Mouse (Mus musculus): Measurements from ENCODE around the gene Pdlim5.
"Not testable (repeated sequence)": the region's sequence is repeated elsewhere in the genome, so short reads cannot be mapped to it uniquely, and the experiment has no call there.

Pdlim5 gene

GRCm38 (mm10) chr3:142395520-142396193 lies at the start of gene Pdlim5:
Gene Pdlim5 (minus strand): TSS chr3:142395696.
- DNase-seq (ENCODE audit: extremely low read depth, low read depth): peak; percentile 65

GRCm38 (mm10) chr3:142443710-142444043 lies 48.2 kb upstream of the Pdlim5 start:
- DNase-seq (ENCODE audit: extremely low read depth, low read depth): no peak

GRCm38 (mm10) chr3:142443006-142443709 lies 47.7 kb upstream of the Pdlim5 start:
- DNase-seq (ENCODE audit: extremely low read depth, low read depth): peak; percentile 86

GRCm38 (mm10) chr3:142442161-142442560 lies 46.7 kb upstream of the Pdlim5 start:
- DNase-seq (ENCODE audit: extremely low read depth, low read depth): no peak

GRCm38 (mm10) chr3:142441142-142441541 lies 45.6 kb upstream of the Pdlim5 start:
- DNase-seq (ENCODE audit: extremely low read depth, low read depth): no peak

GRCm38 (mm10) chr3:142440191-142440590 lies 44.7 kb upstream of the Pdlim5 start:
- no peak for DNase-seq (ENCODE audit: extremely low read depth, low read depth)

- DNase-seq (ENCODE audit: extremely low read depth, low read depth): no peak
Measured at GRCm38 (mm10) chr3:142439591-142440093, 44.1 kb upstream of the Pdlim5 start.

GRCm38 (mm10) chr3:142438630-142439029 lies 43.1 kb upstream of the Pdlim5 start:
- DNase-seq (ENCODE audit: extremely low read depth, low read depth): not testable (repeated sequence)

- no peak for DNase-seq (ENCODE audit: extremely low read depth, low read depth)
Measured at GRCm38 (mm10) chr3:142436824-142437223, 41.3 kb upstream of the Pdlim5 start.

- DNase-seq (ENCODE audit: extremely low read depth, low read depth): no peak
Measured at GRCm38 (mm10) chr3:142436212-142436611, 40.7 kb upstream of the Pdlim5 start.

- DNase-seq (ENCODE audit: extremely low read depth, low read depth): no peak
Measured at GRCm38 (mm10) chr3:142434786-142435168, 39.3 kb upstream of the Pdlim5 start.

GRCm38 (mm10) chr3:142434127-142434785 lies 38.8 kb upstream of the Pdlim5 start:
- no peak for DNase-seq (ENCODE audit: extremely low read depth, low read depth)

GRCm38 (mm10) chr3:142431481-142431880 lies 36.0 kb upstream of the Pdlim5 start:
- DNase-seq (ENCODE audit: extremely low read depth, low read depth): no peak

GRCm38 (mm10) chr3:142430048-142430447 lies 34.6 kb upstream of the Pdlim5 start:
- DNase-seq (ENCODE audit: extremely low read depth, low read depth): peak; percentile 2

- DNase-seq (ENCODE audit: extremely low read depth, low read depth): no peak
Measured at GRCm38 (mm10) chr3:142426806-142427205, 31.3 kb upstream of the Pdlim5 start.

- DNase-seq (ENCODE audit: extremely low read depth, low read depth): no peak
Measured at GRCm38 (mm10) chr3:142424134-142424533, 28.6 kb upstream of the Pdlim5 start.

- DNase-seq (ENCODE audit: extremely low read depth, low read depth): no peak
Measured at GRCm38 (mm10) chr3:142423501-142423917, 28.0 kb upstream of the Pdlim5 start.

GRCm38 (mm10) chr3:142422229-142422628 lies 26.7 kb upstream of the Pdlim5 start:
- no peak for DNase-seq (ENCODE audit: extremely low read depth, low read depth)

GRCm38 (mm10) chr3:142421470-142421869 lies 26.0 kb upstream of the Pdlim5 start:
- no peak for DNase-seq (ENCODE audit: extremely low read depth, low read depth)

- no peak for DNase-seq (ENCODE audit: extremely low read depth, low read depth)
Measured at GRCm38 (mm10) chr3:142417996-142418395, 22.5 kb upstream of the Pdlim5 start.

- DNase-seq (ENCODE audit: extremely low read depth, low read depth): no peak
Measured at GRCm38 (mm10) chr3:142413345-142413885, 17.9 kb upstream of the Pdlim5 start.

GRCm38 (mm10) chr3:142410930-142411329 lies 15.4 kb upstream of the Pdlim5 start:
- no peak for DNase-seq (ENCODE audit: extremely low read depth, low read depth)

Measured in MEL-GATA-1-ER (cell line).